Mouse (Mus musculus) embryonic facial prominence, embryonic 12.5 days (tissue): Measurements from ENCODE around the gene Rgs11. TPM values are rescaled to one million over a fixed set of nuclear protein-coding genes. Genes with fewer than 3 reads are reported as not detected.
"Not testable (repeated sequence)": the region's sequence is repeated elsewhere in the genome, so short reads cannot be mapped to it uniquely, and the experiment has no call there.

Experiments
- ATAC-seq: fragments of 200-750 bp; cut with Nextera tagmentation; 2 replicates; pipeline ENCODE4 v1.8.0; 2017; ENCODE audit not compliant: insufficient number of reproducible peaks, insufficient read depth, low FRiP score, low TSS enrichment
- H3K27ac ChIP-seq: fragments of 300-500 bp; sonication (generic); 2 replicates; pipeline ENCODE4 v1.5.1; 2016; ENCODE audit warnings: mild to moderate bottlenecking
- H3K27me3 ChIP-seq: fragments of 300-500 bp; sonication (generic); 2 replicates; pipeline ENCODE4 v1.6.1; 2016; ENCODE audit warnings: mild to moderate bottlenecking, moderate library complexity
- H3K36me3 ChIP-seq: fragments of 300-500 bp; sonication (generic); 2 replicates; pipeline ENCODE4 v1.6.1; 2016; ENCODE audit warnings: mild to moderate bottlenecking
- H3K4me1 ChIP-seq: fragments of 300-500 bp; sonication (generic); 2 replicates; pipeline ENCODE4 v1.6.1; 2016
- H3K4me2 ChIP-seq: fragments of 300-500 bp; sonication (generic); replicated peaks from 2 replicates; pipeline ENCODE4 v1.6.1; 2016; ENCODE audit warnings: mild to moderate bottlenecking, moderate library complexity
- H3K4me3 ChIP-seq: fragments of 300-500 bp; sonication (generic); 2 replicates; pipeline ENCODE4 v1.5.1; 2016; ENCODE audit warnings: mild to moderate bottlenecking
- H3K9ac ChIP-seq: fragments of 300-500 bp; sonication (generic); 2 replicates; pipeline ENCODE4 v1.6.1; 2016; ENCODE audit warnings: mild to moderate bottlenecking, moderate library complexity
- H3K9me3 ChIP-seq: fragments of 300-500 bp; sonication (generic); 2 replicates; pipeline ENCODE4 v1.6.1; 2016; ENCODE audit warnings: mild to moderate bottlenecking, moderate library complexity
- WGBS: fragments of 180-500 bp; shearing (Covaris S2); methylation state at CpG from one replicate; pipeline ENCODE4 v1.1.7; 2016; 5-methylcytosine and 5-hydroxymethylcytosine counted together
- polyA plus RNA-seq: library from polyadenylated mRNA; unstranded; fragments of >200 nt; fragmentation: Nextera tagmentation; extraction: Ambion mirVana; gene quantifications from 2 replicates; pipeline ENCODE4 v1.2.1, GENCODE M21; 2016

Rgs11 gene
- polyA plus RNA-seq: 4.9 and 7.1 TPM in 2 replicates

DNA sequence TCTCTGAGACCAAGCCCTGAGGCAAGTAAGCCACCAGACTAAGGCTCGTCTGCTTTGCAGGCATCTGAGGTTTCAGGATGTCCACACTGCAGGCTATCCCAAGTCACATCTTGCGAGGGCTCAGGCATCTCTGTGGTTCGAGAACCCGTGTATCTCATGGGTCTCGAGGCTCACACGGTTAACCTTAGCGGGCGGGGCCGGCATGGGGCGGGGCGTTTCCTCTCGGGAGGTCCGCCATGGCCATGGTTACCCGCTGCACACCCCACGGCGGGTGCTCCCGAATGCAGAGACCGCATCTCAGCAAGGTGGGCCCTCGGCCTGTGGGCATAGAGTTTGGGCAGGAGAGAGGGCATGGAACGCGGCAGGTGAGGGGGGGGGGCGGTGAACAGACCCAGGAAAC is at the start of gene Rgs11:
Gene Rgs11 (plus strand): TSS at position 215 of the 400 bp plus-strand sequence.
- WGBS: under 1% methylated on average over 22 of the region's 22 CpGs
- Histone ChIP-seq H3K9ac (peak within 1 kb of the TSS; percentile 41), H3K4me1 (peaks cover 28% of the 10 kb centered on the region), H3K27me3 (peaks cover 66% of the 10 kb centered on the region), H3K4me2 (peak within 1 kb of the TSS; percentile 93), H3K36me3 (peaks cover 10% of the 10 kb centered on the region; the same call in 1 of the 2 replicates), H3K27ac (no peak within 1 kb of the TSS), H3K4me3 (peak within 1 kb of the TSS; percentile 53), H3K9me3 (no peaks in the 10 kb centered on the region)
- no peak for ATAC-seq

GRCm38 (mm10) chr17:26162736-26163135 is 40.0 kb upstream of the Rgs11 start:
- H3K4me3 ChIP-seq: no peak overlapping the region
- no peak overlapping the region for H3K27ac ChIP-seq
- no peak overlapping the region for H3K4me2 ChIP-seq
- no peaks in the 10 kb centered on the region for H3K9me3 ChIP-seq
- WGBS: 97% methylated on average over 1 of the region's 1 CpGs
- H3K4me1 ChIP-seq: peaks cover 11% of the 10 kb centered on the region
- no peak overlapping the region for H3K9ac ChIP-seq
- H3K27me3 ChIP-seq: no peaks in the 10 kb centered on the region
- ATAC-seq: no peak
- no peaks in the 10 kb centered on the region; the same call in 1 of the 2 replicates for H3K36me3 ChIP-seq

- H3K36me3 ChIP-seq: no peaks in the 10 kb centered on the region
- no peak for ATAC-seq
- peaks cover 11% of the 10 kb centered on the region for H3K4me1 ChIP-seq
- H3K27ac ChIP-seq: no peak overlapping the region
- no peaks in the 10 kb centered on the region for H3K9me3 ChIP-seq
- H3K27me3 ChIP-seq: no peaks in the 10 kb centered on the region
- no peak overlapping the region for H3K4me2 ChIP-seq
- 93% methylated on average over 2 of the region's 2 CpGs for WGBS
- H3K9ac ChIP-seq: no peak overlapping the region
- no peak overlapping the region for H3K4me3 ChIP-seq
Observed at GRCm38 (mm10) chr17:26168039-26168438, 34.7 kb upstream of the Rgs11 start.

GRCm38 (mm10) chr17:26175248-26175647 is 27.5 kb upstream of the Rgs11 start:
- not testable (repeated sequence) for ATAC-seq, H3K4me2 ChIP-seq, H3K9ac ChIP-seq, H3K27ac ChIP-seq, H3K4me1 ChIP-seq, H3K27me3 ChIP-seq, H3K9me3 ChIP-seq, H3K4me3 ChIP-seq
- H3K36me3 ChIP-seq: peaks cover 35% of the 10 kb centered on the region
- WGBS: 90% methylated on average over 2 of the region's 2 CpGs

DNA sequence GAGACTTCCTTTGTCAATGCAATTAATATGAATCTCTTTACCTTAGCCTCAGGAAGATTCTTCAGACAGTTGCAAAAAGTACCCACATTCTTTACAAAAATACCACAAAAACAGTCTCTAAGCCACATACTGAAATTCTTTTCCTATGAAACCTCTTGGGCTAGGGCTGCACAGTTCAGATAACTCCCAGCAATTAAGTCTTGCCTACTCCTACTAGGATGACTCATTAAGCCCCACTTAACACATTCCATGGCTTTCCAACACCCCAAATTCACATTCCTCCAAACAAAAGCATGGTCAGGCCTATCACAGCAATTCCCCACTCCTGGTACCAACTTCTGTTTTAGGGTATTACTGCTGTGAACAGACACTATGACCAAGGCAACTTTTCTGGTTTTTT is 24.1 kb upstream of the Rgs11 start:
- Histone ChIP-seq H3K4me3 (no peak overlapping the region), H3K4me2 (no peak overlapping the region), H3K9me3 (no peaks in the 10 kb centered on the region), H3K36me3 (peaks cover 46% of the 10 kb centered on the region), H3K27me3 (no peaks in the 10 kb centered on the region), H3K4me1 (no peaks in the 10 kb centered on the region), H3K9ac (no peak overlapping the region), H3K27ac (no peak overlapping the region)
- ATAC-seq: no peak

- no peak overlapping the region for H3K27ac ChIP-seq
- H3K4me3 ChIP-seq: no peak overlapping the region
- H3K4me2 ChIP-seq: no peak overlapping the region
- no peaks in the 10 kb centered on the region for H3K4me1 ChIP-seq
- H3K9me3 ChIP-seq: no peaks in the 10 kb centered on the region
- 95% methylated on average over 3 of the region's 3 CpGs for WGBS
- H3K9ac ChIP-seq: no peak overlapping the region
- no peak for ATAC-seq
- H3K36me3 ChIP-seq: peaks cover 49% of the 10 kb centered on the region
- H3K27me3 ChIP-seq: no peaks in the 10 kb centered on the region
Observed at GRCm38 (mm10) chr17:26181179-26181578, 21.6 kb upstream of the Rgs11 start.

GRCm38 (mm10) chr17:26187592-26187991 is 15.2 kb upstream of the Rgs11 start:
- Histone ChIP-seq H3K4me2 (no peak overlapping the region), H3K4me3 (no peak overlapping the region), H3K9ac (no peak overlapping the region), H3K9me3 (no peaks in the 10 kb centered on the region), H3K4me1 (no peaks in the 10 kb centered on the region), H3K36me3 (peaks cover 86% of the 10 kb centered on the region), H3K27me3 (no peaks in the 10 kb centered on the region), H3K27ac (no peak overlapping the region)
- ATAC-seq: no peak
- 96% methylated on average over 5 of the region's 5 CpGs for WGBS

GRCm38 (mm10) chr17:26188091-26188805 is 14.5 kb upstream of the Rgs11 start:
- Histone ChIP-seq H3K9ac (no peak overlapping the region), H3K27ac (no peak overlapping the region), H3K36me3 (peaks cover 86% of the 10 kb centered on the region), H3K4me1 (no peaks in the 10 kb centered on the region), H3K4me2 (no peak overlapping the region), H3K27me3 (no peaks in the 10 kb centered on the region), H3K4me3 (no peak overlapping the region), H3K9me3 (no peaks in the 10 kb centered on the region)
- no peak for ATAC-seq
- 96% methylated on average over 11 of the region's 11 CpGs for WGBS

- H3K27me3 ChIP-seq, H3K9ac ChIP-seq, H3K4me1 ChIP-seq, H3K4me2 ChIP-seq, H3K4me3 ChIP-seq, H3K9me3 ChIP-seq, H3K27ac ChIP-seq, ATAC-seq: not testable (repeated sequence)
- WGBS: 90% methylated on average over 7 of the region's 7 CpGs
- peaks cover 94% of the 10 kb centered on the region for H3K36me3 ChIP-seq
Observed at GRCm38 (mm10) chr17:26191486-26191885, 11.3 kb upstream of the Rgs11 start.

DNA sequence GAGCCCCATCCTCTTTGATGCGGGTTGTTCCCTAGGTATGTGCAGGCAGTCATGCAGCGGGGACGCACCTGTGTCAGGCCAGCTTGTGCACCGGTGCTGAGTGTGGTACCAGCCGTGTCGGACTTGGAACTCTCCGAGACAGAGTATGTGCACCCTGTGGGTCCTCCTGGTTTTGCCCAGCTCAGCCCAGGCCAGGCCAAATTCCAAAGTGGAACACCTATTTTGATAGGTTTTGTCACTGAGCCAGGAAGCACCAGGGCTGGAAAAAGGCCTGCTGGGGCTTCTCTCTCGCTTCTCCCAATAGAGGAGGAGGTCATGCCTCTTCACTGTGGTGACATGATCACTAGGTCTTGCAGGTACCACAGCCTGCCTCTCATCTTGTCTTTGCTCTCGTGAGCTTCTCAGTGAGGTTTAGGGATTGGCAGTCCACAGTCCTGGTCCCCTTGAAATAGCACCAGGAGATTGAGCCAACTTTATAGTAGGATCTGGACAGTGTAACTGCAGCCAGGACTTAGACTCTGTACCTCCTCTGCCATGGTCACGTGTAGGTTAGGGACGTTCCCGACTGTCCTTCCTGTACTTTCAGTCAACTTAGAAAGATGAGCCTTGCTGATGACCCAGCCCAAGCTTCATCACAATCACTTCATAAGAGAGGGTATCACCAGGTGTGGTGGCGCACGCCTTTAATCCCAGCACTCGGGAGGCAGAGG is 10.1 kb upstream of the Rgs11 start:
- 96% methylated on average over 15 of the region's 15 CpGs for WGBS
- peaks cover 96% of the 10 kb centered on the region for H3K36me3 ChIP-seq
- H3K9me3 ChIP-seq: no peaks in the 10 kb centered on the region
- no peaks in the 10 kb centered on the region for H3K4me1 ChIP-seq
- H3K4me3 ChIP-seq: no peak overlapping the region
- no peak overlapping the region for H3K4me2 ChIP-seq
- H3K27me3 ChIP-seq: no peaks in the 10 kb centered on the region
- H3K9ac ChIP-seq: no peak overlapping the region
- no peak overlapping the region for H3K27ac ChIP-seq
- no peak for ATAC-seq

DNA sequence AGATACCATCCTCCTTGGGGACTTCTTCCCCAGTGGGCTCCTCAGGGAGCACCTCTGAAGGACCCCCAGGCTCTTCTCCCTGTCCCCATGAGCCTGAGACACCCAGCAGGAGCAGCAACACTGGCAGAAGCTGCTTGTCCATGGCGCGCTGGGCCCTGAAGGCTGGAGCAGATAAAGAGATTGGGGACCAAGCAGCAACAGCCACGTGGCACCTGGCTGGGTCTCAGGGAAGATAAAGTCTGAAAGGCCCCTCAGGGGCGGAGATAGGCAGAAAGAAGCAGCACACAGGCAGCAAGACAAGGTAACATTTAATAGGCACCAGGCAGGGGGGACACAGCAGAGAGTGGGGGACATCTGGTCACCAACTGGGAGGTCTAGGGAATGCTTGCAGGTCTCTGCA is 3.9 kb upstream of the Rgs11 start, which contains the start of gene Pdia2:
Gene Pdia2 (minus strand): TSS at position 196 of the 400 bp plus-strand sequence.
- no peak for ATAC-seq
- 79% methylated on average over 4 of the region's 4 CpGs for WGBS
- H3K27me3 ChIP-seq: peaks cover 54% of the 10 kb centered on the region
- no peaks in the 10 kb centered on the region for H3K9me3 ChIP-seq
- H3K4me3 ChIP-seq: no peak within 1 kb of the TSS
- peaks cover 20% of the 10 kb centered on the region for H3K4me1 ChIP-seq
- no peak within 1 kb of the TSS for H3K9ac ChIP-seq
- no peak within 1 kb of the TSS for H3K4me2 ChIP-seq
- peaks cover 47% of the 10 kb centered on the region for H3K36me3 ChIP-seq
- H3K27ac ChIP-seq: no peak within 1 kb of the TSS
